Mouse (Mus musculus) megakaryocyte, embryonic 14.5 days (primary cell): ENCODE data around the gene Mrpl51.

ENCODE experiments used
- FLI1 ChIP-seq: IDR thresholded peaks from 2 replicates; pipeline ENCODE4 v1.6.1; 2012; ENCODE audit warnings: low read length, inconsistent platforms, mixed read lengths
- GATA1 ChIP-seq: IDR thresholded peaks from 3 replicates; pipeline ENCODE4 v1.6.1; 2012; ENCODE audit warnings: mixed read lengths, low read length, inconsistent platforms, borderline replicate concordance

- no peak for TF ChIP-seq GATA1
- no peak for TF ChIP-seq FLI1
Observed at GRCm38 (mm10) chr6:125152212-125153017, 39.2 kb upstream of the Mrpl51 start.
